Mouse (Mus musculus) kidney, embryonic 15.5 days (tissue): ENCODE measurements around the gene Tle2. TPM values are rescaled to one million over a fixed set of nuclear protein-coding genes. Genes with fewer than 3 reads are reported as not detected.
A peak's percentile ranks its signal among the peaks of the same experiment; 100 is the strongest.

ENCODE experiments used
- ATAC-seq: fragments of 200-750 bp; cut with Nextera tagmentation; replicated peaks from 2 replicates; pipeline ENCODE4 v1.8.0; 2017; ENCODE audit warnings: moderate TSS enrichment; ENCODE audit not compliant: low FRiP score
- H3K27ac ChIP-seq: fragments of 300-500 bp; sonication (generic); 2 replicates; pipeline ENCODE4 v1.5.1; 2015; ENCODE audit warnings: mild to moderate bottlenecking, inconsistent platforms
- H3K27me3 ChIP-seq: fragments of 300-500 bp; sonication (generic); 2 replicates; pipeline ENCODE4 v1.6.1; 2015; ENCODE audit warnings: inconsistent platforms
- H3K36me3 ChIP-seq: fragments of 300-500 bp; sonication (generic); 2 replicates; pipeline ENCODE4 v1.6.1; 2015; ENCODE audit warnings: inconsistent platforms
- H3K4me1 ChIP-seq: fragments of 300-500 bp; sonication (generic); 2 replicates; pipeline ENCODE4 v1.6.1; 2015; ENCODE audit warnings: inconsistent platforms
- H3K4me2 ChIP-seq: fragments of 300-500 bp; sonication (generic); 2 replicates; pipeline ENCODE4 v1.6.1; 2015; ENCODE audit warnings: moderate library complexity, mild to moderate bottlenecking, inconsistent platforms
- H3K4me3 ChIP-seq: fragments of 300-500 bp; sonication (generic); replicated peaks from 2 replicates; pipeline ENCODE4 v1.5.1; 2015; ENCODE audit warnings: mild to moderate bottlenecking, inconsistent platforms
- H3K9ac ChIP-seq: fragments of 300-500 bp; sonication (generic); 2 replicates; pipeline ENCODE4 v1.6.1; 2015; ENCODE audit warnings: mild to moderate bottlenecking, inconsistent platforms
- H3K9me3 ChIP-seq: fragments of 300-500 bp; sonication (generic); replicated peaks from 2 replicates; pipeline ENCODE4 v1.6.1; 2016; ENCODE audit warnings: inconsistent platforms
- WGBS: fragments of 180-500 bp; shearing (Covaris S2); methylation state at CpG from one replicate; pipeline ENCODE4 v1.1.7; 2015; ENCODE audit warnings: mixed read lengths; 5-methylcytosine and 5-hydroxymethylcytosine counted together
- polyA plus RNA-seq: library from polyadenylated mRNA; unstranded; fragments of >200 nt; fragmentation: Nextera tagmentation; extraction: Ambion mirVana; gene quantifications from 2 replicates; pipeline ENCODE4 v1.2.1, GENCODE M21; 2015

Tle2 gene
- polyA plus RNA-seq, 1 experiment from 2014 or later = 45.6 TPM

DNA sequence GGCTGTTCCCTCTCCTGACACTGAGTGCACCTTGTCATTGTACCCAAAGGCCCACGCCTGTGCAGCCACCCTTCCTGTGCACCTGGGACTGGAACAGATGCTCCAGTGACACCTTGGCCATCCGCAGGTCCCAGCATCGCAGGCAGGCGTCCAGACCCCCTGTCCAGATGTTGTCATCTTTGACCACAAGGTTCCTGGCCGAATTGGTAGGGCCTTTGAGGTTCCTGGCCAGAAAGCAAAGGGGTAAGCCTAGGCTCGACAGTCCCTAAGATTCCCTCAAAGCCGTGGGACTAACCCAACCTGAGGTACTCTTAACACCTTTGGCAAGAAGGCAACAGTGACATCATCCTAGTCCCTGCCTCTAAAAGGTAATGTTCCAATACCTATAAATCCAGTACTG lies 18.3 kb downstream of the Tle2 start:
- H3K4me2 ChIP-seq = no peak overlapping the region
- ATAC-seq = no peak
- 85% methylated on average over 7 of the region's 7 CpGs for WGBS
- peaks cover 27% of the 10 kb centered on the region for H3K36me3 ChIP-seq
- no peak overlapping the region for H3K9ac ChIP-seq
- no peak overlapping the region for H3K27ac ChIP-seq
- H3K27me3 ChIP-seq = peaks cover 21% of the 10 kb centered on the region
- no peak overlapping the region for H3K4me3 ChIP-seq
- H3K9me3 ChIP-seq = no peaks in the 10 kb centered on the region
- H3K4me1 ChIP-seq = peaks cover 34% of the 10 kb centered on the region

DNA sequence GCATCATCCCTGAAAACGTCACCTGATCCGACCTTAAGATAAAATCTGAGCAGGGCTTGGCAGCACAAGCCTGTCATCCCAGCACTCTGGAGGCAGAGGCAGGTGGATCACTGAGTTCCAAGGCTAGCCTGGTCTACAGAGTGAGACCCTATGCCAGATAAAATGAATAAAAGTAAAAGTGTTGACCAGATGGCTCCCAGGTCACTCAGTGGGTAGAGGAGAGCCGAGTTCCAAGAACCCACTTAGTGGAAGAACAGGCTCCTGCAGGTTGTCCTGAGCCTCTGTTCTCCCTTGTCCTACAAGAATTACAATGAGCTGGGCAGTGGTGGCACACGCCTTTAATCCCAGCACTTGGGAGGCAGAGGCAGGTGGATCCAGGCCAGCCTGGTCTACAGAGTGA lies 18.9 kb downstream of the Tle2 start:
- no peak for ATAC-seq
- Histone ChIP-seq H3K9ac (no peak overlapping the region), H3K27ac (no peak overlapping the region), H3K36me3 (peaks cover 21% of the 10 kb centered on the region), H3K27me3 (peaks cover 21% of the 10 kb centered on the region; the same call in 1 of the 2 replicates), H3K9me3 (no peaks in the 10 kb centered on the region), H3K4me3 (no peak overlapping the region), H3K4me2 (no peak overlapping the region), H3K4me1 (peaks cover 40% of the 10 kb centered on the region)
- 69% methylated on average over 4 of the region's 4 CpGs for WGBS

DNA sequence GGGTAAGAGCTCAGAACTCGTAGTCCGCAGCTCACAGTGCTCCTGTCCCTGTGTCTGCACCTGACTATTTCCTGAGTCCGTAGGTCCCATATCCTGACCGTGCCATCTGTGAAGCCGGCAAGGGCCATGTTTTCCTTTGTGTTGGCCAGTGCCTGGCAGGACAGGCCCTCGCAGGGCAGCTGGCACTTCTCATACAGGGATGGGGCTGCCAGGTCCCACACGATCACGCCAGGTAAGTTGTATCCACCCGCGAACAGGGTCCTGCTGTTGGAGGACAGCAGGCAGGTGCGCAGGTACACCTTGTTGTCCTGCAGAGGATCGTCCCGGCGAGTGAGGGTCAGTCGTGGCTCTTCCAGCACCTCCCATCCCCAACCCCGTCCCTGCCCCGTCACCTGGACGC lies 19.6 kb downstream of the Tle2 start:
- no peak overlapping the region for H3K4me3 ChIP-seq
- H3K4me1 ChIP-seq = peaks cover 47% of the 10 kb centered on the region
- H3K36me3 ChIP-seq = peaks cover 14% of the 10 kb centered on the region; the same call in 1 of the 2 replicates
- no peak overlapping the region for H3K27ac ChIP-seq
- peaks cover 21% of the 10 kb centered on the region; the same call in 1 of the 2 replicates for H3K27me3 ChIP-seq
- ATAC-seq = no peak
- 77% methylated on average over 18 of the region's 18 CpGs for WGBS
- H3K4me2 ChIP-seq = no peak overlapping the region
- no peaks in the 10 kb centered on the region for H3K9me3 ChIP-seq
- H3K9ac ChIP-seq = no peak overlapping the region

DNA sequence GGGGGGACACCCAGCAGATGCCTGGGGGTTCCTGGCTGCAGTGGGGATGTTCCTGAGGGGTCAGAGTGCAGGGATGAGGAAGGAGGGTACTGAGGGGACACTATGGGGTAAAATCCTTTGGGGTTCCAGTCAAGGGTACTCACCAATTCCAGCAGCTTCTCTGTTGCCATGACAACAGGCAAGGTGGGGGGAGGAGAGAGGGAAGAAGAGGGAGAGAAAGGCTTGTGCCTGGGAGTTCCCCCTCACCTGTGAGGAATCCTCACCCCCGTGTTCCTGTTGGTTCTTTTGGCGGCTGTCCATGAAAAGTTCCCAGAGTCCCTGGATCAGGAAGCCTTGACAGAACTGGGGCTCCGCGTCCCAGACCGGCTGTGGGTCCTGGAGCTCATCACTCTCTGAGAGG lies 21.2 kb downstream of the Tle2 start:
- peaks cover 21% of the 10 kb centered on the region; the same call in 1 of the 2 replicates for H3K27me3 ChIP-seq
- H3K4me1 ChIP-seq = peaks cover 62% of the 10 kb centered on the region
- H3K4me3 ChIP-seq = no peak overlapping the region
- H3K4me2 ChIP-seq = no peak overlapping the region
- H3K36me3 ChIP-seq = no peaks in the 10 kb centered on the region
- no peaks in the 10 kb centered on the region for H3K9me3 ChIP-seq
- ATAC-seq = no peak
- WGBS = 54% methylated on average over 5 of the region's 5 CpGs
- H3K9ac ChIP-seq = 0 out of 2 replicates have a peak overlapping the region, but pooled peaks have one; percentile 12
- peak overlapping the region; percentile 94 for H3K27ac ChIP-seq

DNA sequence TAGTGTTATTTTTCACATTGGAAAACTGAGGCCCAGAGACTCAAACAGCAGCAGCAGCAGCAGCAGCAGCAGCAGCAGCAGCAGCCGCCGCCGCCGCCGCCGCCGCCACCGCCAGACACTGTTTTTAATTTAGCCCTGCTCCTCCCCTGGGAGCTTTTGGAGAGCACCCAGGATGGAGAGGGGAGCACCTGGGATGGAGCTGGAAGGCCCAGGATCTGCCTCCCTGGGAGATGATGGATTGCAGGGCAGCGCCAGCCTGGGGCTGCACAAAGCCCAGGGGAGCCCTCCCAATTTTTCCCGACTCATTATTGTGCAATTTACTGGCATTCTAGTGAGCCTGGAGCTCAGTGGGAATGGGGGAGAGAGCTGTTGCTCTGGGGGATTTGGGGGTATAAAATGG lies 22.2 kb downstream of the Tle2 start:
- H3K36me3 ChIP-seq = no peaks in the 10 kb centered on the region
- H3K9me3 ChIP-seq = no peaks in the 10 kb centered on the region
- peak overlapping the region; percentile 94 for H3K27ac ChIP-seq
- H3K4me2 ChIP-seq = peak overlapping the region; percentile 60
- no peak for ATAC-seq
- WGBS = 4% methylated on average over 10 of the region's 10 CpGs
- H3K27me3 ChIP-seq = peaks cover 21% of the 10 kb centered on the region; the same call in 1 of the 2 replicates
- peaks cover 73% of the 10 kb centered on the region for H3K4me1 ChIP-seq
- H3K4me3 ChIP-seq = peak overlapping the region; percentile 28
- H3K9ac ChIP-seq = 0 out of 2 replicates have a peak overlapping the region, but pooled peaks have one; percentile 31

DNA sequence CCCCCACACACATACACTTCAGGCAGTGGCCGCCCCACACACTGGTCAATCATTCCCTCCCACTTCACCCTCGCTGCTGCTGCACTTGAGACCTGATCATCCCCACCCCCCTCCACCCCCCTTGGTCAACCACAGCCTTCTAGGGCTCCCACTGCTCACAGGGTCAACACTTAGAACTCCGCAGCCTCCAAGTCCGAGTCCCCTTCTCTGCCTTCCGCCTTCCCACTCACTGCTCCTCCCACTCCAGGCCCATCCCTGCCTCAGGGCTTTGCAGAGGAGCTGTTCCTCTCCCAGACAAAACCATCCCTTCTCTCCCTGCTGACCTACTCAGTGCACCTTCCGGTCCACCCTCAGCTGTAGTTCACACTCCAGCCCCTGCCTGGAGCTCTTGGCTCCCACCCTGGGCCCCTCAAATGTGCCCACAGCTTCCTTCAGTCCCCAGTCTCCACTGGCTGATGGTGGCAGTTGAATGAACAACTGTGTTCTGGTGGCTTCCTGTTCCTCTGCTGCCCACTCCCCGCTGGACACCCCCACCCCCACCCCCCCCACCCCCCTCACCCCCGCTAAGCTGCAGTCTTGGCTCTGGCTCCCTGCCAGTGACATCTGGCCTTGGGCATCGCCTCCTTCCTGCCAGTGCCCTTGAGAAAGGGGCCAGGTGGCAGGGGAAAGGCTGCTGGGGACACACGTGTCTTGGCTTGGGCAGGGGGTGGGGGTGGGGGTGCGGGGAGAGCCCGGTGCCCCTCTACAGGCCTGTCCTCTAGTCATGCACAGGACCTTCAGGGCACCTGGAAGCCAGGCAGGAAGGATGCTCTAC lies 23.0 kb downstream of the Tle2 start:
- 3% methylated on average over 12 of the region's 12 CpGs for WGBS
- H3K4me2 ChIP-seq = peak overlapping the region; percentile 60
- H3K4me3 ChIP-seq = peak overlapping the region; percentile 28
- ATAC-seq = peak; percentile 72
- peaks cover 79% of the 10 kb centered on the region for H3K4me1 ChIP-seq
- no peaks in the 10 kb centered on the region for H3K9me3 ChIP-seq
- H3K27ac ChIP-seq = peak overlapping the region; percentile 94
- H3K36me3 ChIP-seq = no peaks in the 10 kb centered on the region
- 0 out of 2 replicates have a peak overlapping the region, but pooled peaks have one; percentile 31 for H3K9ac ChIP-seq
- peaks cover 21% of the 10 kb centered on the region; the same call in 1 of the 2 replicates for H3K27me3 ChIP-seq

DNA sequence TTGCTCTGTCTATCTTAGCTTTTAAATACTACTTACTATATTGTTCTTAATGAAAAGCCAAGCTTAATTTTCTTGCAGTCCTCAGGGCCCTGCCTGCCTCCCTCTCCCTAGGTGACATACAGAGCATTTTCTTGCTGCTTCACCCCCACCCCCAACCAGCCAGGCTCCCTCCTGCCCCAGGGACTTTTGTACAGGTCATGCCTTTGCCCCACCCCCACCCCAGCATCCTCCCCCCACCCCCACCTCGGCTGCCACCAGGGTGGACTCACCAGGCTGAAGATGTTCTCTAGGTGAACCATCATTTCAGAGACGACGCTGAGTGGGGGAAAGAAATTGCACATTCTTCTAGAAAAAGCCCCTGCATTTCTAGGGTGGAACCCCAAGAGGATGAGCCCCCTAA lies 24.0 kb downstream of the Tle2 start:
- Histone ChIP-seq H3K9ac (no peak overlapping the region), H3K27me3 (peaks cover 21% of the 10 kb centered on the region; the same call in 1 of the 2 replicates), H3K27ac (peak overlapping the region; percentile 94; the same call in 1 of the 2 replicates), H3K36me3 (no peaks in the 10 kb centered on the region), H3K4me1 (peaks cover 86% of the 10 kb centered on the region), H3K9me3 (no peaks in the 10 kb centered on the region), H3K4me3 (no peak overlapping the region), H3K4me2 (no peak overlapping the region)
- WGBS = 40% methylated on average over 3 of the region's 3 CpGs
- ATAC-seq = no peak

DNA sequence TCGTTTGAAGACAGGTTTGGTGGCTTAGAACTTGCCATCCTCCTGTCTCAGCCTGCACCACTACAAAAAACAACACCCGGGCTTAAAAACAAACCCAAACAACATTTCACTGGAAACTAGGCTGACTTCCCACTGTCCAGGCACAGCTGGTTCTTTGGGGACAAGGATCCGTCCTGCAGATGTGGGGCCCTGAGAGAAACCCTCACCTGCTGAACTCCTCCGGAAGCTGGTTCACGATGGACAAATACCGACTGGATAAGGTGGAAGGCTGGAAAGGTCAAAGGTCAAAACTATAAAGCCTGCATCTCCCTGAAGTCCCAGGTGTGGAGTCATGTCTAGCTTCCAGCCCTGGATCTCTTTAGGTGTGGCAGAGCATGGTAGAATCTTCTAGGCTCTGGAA lies 24.5 kb downstream of the Tle2 start:
- Histone ChIP-seq H3K4me1 (peaks cover 83% of the 10 kb centered on the region), H3K9me3 (no peaks in the 10 kb centered on the region), H3K27me3 (peaks cover 17% of the 10 kb centered on the region; the same call in 1 of the 2 replicates), H3K4me2 (no peak overlapping the region), H3K4me3 (no peak overlapping the region), H3K27ac (no peak overlapping the region), H3K36me3 (no peaks in the 10 kb centered on the region), H3K9ac (no peak overlapping the region)
- ATAC-seq = no peak
- WGBS = 30% methylated on average over 6 of the region's 6 CpGs

DNA sequence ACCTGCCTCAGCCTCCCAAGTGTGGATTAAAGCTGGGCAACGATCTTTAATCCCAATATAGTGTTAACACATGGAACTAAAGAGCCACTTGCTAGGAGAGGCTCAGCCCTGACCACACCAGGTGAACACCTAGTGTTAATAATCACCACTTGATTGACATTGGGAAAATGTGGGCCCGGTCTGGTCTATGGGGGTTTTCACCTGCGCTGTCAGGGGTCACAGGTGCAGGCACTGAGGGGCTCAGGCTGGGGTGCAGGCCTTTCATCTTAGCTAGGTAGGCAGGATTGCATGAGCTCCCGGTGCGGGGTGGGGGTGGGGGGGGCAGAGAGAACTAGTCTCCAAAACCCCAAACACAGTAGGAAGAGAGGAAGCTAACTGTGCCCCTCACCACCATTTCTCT lies 25.3 kb downstream of the Tle2 start:
- no peaks in the 10 kb centered on the region for H3K36me3 ChIP-seq
- 56% methylated on average over 5 of the region's 5 CpGs for WGBS
- ATAC-seq = no peak

DNA sequence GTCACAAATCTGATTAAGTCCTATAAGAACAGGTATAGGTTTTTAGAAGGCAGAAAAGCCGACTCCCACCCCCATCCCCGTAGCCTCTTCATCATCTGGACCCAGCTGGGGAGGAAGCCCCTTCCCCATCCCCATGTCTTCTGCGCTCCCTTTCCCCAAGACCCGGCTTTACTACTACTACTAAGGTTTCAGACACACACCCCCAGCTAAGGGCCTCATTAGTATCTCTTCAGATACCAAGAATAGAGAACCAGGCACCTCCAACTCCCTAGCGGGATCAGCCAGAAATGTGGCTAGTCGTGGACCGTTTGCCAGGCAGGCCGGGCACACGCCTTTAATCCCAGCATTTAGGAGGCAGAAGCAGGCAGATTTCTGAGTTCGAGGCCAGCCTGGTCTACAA lies 25.7 kb downstream of the Tle2 start:
- H3K4me1 ChIP-seq = peaks cover 88% of the 10 kb centered on the region
- peaks cover 7% of the 10 kb centered on the region; the same call in 1 of the 2 replicates for H3K27me3 ChIP-seq
- peak overlapping the region; percentile 57; the same call in 1 of the 2 replicates for H3K4me2 ChIP-seq
- H3K9me3 ChIP-seq = no peaks in the 10 kb centered on the region
- H3K9ac ChIP-seq = no peak overlapping the region
- H3K4me3 ChIP-seq = no peak overlapping the region
- WGBS = 36% methylated on average over 10 of the region's 10 CpGs
- no peaks in the 10 kb centered on the region for H3K36me3 ChIP-seq
- ATAC-seq = no peak
- peak overlapping the region; percentile 91 for H3K27ac ChIP-seq

More for the DNA sequence above, 25.3 kb downstream of the Tle2 start:
- no peak overlapping the region for H3K9ac ChIP-seq
- no peak overlapping the region for H3K4me2 ChIP-seq
- H3K4me1 ChIP-seq = peaks cover 87% of the 10 kb centered on the region
- no peak overlapping the region for H3K27ac ChIP-seq
- H3K4me3 ChIP-seq = no peak overlapping the region
- peaks cover 10% of the 10 kb centered on the region; the same call in 1 of the 2 replicates for H3K27me3 ChIP-seq
- no peaks in the 10 kb centered on the region for H3K9me3 ChIP-seq

DNA sequence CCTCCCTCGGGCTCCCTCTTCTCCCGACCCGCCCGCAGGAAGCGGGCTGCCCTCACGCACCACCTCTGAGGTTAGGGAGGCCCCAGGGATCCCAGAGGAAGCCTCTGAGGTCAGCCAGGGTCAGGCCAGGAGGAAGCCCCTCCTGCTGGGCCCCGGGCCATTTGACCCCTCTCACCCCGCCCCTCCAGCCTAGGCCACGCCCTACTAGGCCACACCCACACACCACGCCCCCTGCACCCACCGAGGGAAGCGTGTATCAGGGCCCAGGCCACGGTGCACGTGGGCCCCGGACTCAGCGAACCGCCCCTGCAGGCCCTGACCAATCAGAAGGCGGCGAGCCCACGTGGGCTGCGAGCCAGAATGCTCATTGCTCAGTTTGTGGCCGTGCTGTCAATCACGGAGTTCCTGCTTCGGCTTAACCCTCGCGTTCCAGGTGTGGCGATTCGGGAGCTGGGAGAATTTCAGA lies 26.4 kb downstream of the Tle2 start, which contains the start of gene Tle6:
TSS of gene Tle6 (minus strand) at position 336 of the 466 bp plus-strand sequence.
- peaks cover under 1% of the 10 kb centered on the region; the same call in 1 of the 2 replicates for H3K27me3 ChIP-seq
- WGBS = under 1% methylated on average over 26 of the region's 28 CpGs
- no peaks in the 10 kb centered on the region for H3K9me3 ChIP-seq
- peaks cover 88% of the 10 kb centered on the region for H3K4me1 ChIP-seq
- no peak within 1 kb of the TSS for H3K9ac ChIP-seq
- ATAC-seq = peak; percentile 79
- no peaks in the 10 kb centered on the region for H3K36me3 ChIP-seq
- H3K4me2 ChIP-seq = peak within 1 kb of the TSS; percentile 57
- peak within 1 kb of the TSS; percentile 30 for H3K4me3 ChIP-seq
- peak within 1 kb of the TSS; percentile 91 for H3K27ac ChIP-seq

DNA sequence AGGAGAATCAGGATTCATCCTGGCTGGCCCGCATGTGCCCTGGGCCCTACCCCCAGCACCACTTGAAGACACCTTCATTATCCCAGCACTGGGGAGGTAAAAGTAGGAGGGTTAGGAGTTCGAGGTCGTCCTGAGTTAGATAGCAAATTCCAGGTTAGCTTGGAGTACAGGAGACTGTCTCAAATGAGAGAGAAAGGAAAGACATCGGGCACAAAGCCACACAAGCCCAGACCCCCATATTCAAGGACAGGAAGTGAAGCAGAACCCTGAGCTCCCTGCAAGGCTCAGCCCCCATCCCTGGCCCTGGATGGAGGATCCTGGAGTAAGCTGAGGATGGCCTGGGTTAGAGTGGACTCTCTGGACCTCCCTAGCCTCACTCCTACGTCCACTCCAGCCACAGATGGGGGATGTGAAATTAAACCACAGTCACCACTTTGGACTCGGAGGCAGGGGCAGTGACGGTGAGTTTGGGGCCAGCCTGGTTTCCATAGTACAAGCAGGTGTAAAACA lies 27.1 kb downstream of the Tle2 start:
- ATAC-seq = no peak; the same call in 1 of the 2 replicates
- Histone ChIP-seq H3K4me3 (peak overlapping the region; percentile 30), H3K9me3 (no peaks in the 10 kb centered on the region), H3K9ac (no peak overlapping the region), H3K4me2 (peak overlapping the region; percentile 57), H3K27me3 (no peaks in the 10 kb centered on the region), H3K36me3 (no peaks in the 10 kb centered on the region), H3K27ac (peak overlapping the region; percentile 82), H3K4me1 (peaks cover 83% of the 10 kb centered on the region)
- WGBS = 17% methylated on average over 7 of the region's 7 CpGs
